ENCODE assay signal across 8 mouse cellular contexts in genomic region chr10:67018875-67019274, GRCm38 (mm10).
DNase-seq lines count a peak whose midpoint lies in the region; ATAC-seq lines count a peak whose summit lies in the region.

No protein-coding gene starts in this region.

- WGBS in neural tube, embryonic 11.5 days, result 43% methylated on average over 6 of the region's 6 CpGs

- H3K4me1 ChIP-seq in neural tube, embryonic 11.5 days (ENCODE audit: control insufficient read depth, insufficient read depth, low read length), result peaks cover 5% of the 10 kb centered on the region; the same call in 1 of the 2 replicates

- intact Hi-C loops in heart, postnatal 25 days (cut with DNase I), result no loop called here

- peak; percentile 84 for ATAC-seq in neural tube, embryonic 11.5 days (ENCODE audit: insufficient read depth, low FRiP score, low TSS enrichment)
- no peak for ATAC-seq in megakaryocyte, adult 5-6 weeks (ENCODE audit: poor library complexity, severe bottlenecking)

- H3K4me2 ChIP-seq in neural tube, embryonic 11.5 days (ENCODE audit: low read depth), result no peak overlapping the region

- no peak overlapping the region for H3K27ac ChIP-seq in neural tube, embryonic 11.5 days (ENCODE audit: low read depth, low read length)

- H3K36me3 ChIP-seq in neural tube, embryonic 11.5 days (ENCODE audit: control insufficient read depth, insufficient read depth, low read length), result no peaks in the 10 kb centered on the region

- peak; percentile 54 for DNase-seq in adrenal gland, postnatal 14 days
- DNase-seq in adrenal gland, postnatal 25 days, result no peak
- peak; percentile 34 for DNase-seq in neural tube, embryonic 11.5 days (ENCODE audit: low spot score)
- no peak for DNase-seq in neural tube, embryonic 10.5 days (ENCODE audit: extremely low spot score, low spot score)
- peak; percentile 52 to 60 for DNase-seq in kidney, postnatal 25 days
- DNase-seq in thymus, postnatal 0 days (ENCODE audit: low spot score), result peak; percentile 81
- DNase-seq in heart, postnatal 25 days (ENCODE audit: low spot score), result no peak

- H3K4me3 ChIP-seq in neural tube, embryonic 11.5 days (ENCODE audit: low read depth, low read length), result no peak overlapping the region

- H3K9ac ChIP-seq in neural tube, embryonic 11.5 days (ENCODE audit: low read length), result no peak overlapping the region

- no peaks in the 10 kb centered on the region for H3K27me3 ChIP-seq in neural tube, embryonic 11.5 days (ENCODE audit: control insufficient read depth, insufficient read depth, low read length)

- H3K9me3 ChIP-seq in neural tube, embryonic 11.5 days (ENCODE audit: control insufficient read depth, low read length), result no peaks in the 10 kb centered on the region

Comparison
In these comparisons a context has a peak if more than half of its experiments do, and no peak if none do; other contexts are left out.
1. DNase-seq: peak in adrenal gland, postnatal 14 days (single experiment), neural tube, embryonic 11.5 days (single experiment), kidney, postnatal 25 days (2 of 2) and thymus, postnatal 0 days (single experiment); none in adrenal gland, postnatal 25 days (single experiment), neural tube, embryonic 10.5 days (single experiment) and heart, postnatal 25 days (single experiment).